Mouse (Mus musculus) liver, adult 2 months (tissue): ENCODE results near the gene Iyd.

Experiments
- CTCF ChIP-seq: fragments of 200-500 bp; IDR thresholded peaks from 2 replicates; pipeline ENCODE4 v1.5.1; 2011; ENCODE audit warnings: low read depth, low read length, control low read depth
- POLR2A ChIP-seq: fragments of 200-500 bp; IDR thresholded peaks from 2 replicates; pipeline ENCODE4 v1.6.1; 2011; ENCODE audit warnings: low read length, control low read depth; ENCODE audit not compliant: insufficient read depth; ENCODE audit errors: extremely low read depth

- TF ChIP-seq CTCF (no peak; the same call in 1 of the 2 replicates), POLR2A (no peak)
These were observed 27.3 kb upstream of the Iyd start for GRCm38 (mm10) chr10:3512620-3513305.
